Mouse (Mus musculus) limb, embryonic 15.5 days (tissue): ENCODE measurements around the gene Rnf216. TPM values are rescaled to one million over a fixed set of nuclear protein-coding genes. Genes with fewer than 3 reads are reported as not detected.
"Not testable (repeated sequence)": the region's sequence is repeated elsewhere in the genome, so short reads cannot be mapped to it uniquely, and the experiment has no call there.

Source experiments
- ATAC-seq: fragments of 200-750 bp; cut with Nextera tagmentation; 2 replicates; pipeline ENCODE4 v1.8.0; 2017; ENCODE audit warnings: low read depth, moderate TSS enrichment; ENCODE audit not compliant: insufficient number of reproducible peaks, low FRiP score, low TSS enrichment
- H3K27ac ChIP-seq: fragments of 300-500 bp; sonication (generic); 2 replicates; pipeline ENCODE4 v1.5.1; 2015; ENCODE audit warnings: moderate library complexity, mild to moderate bottlenecking, inconsistent platforms
- H3K27me3 ChIP-seq: fragments of 300-500 bp; sonication (generic); 2 replicates; pipeline ENCODE4 v1.6.1; 2015; ENCODE audit warnings: inconsistent platforms
- H3K36me3 ChIP-seq: fragments of 300-500 bp; sonication (generic); 2 replicates; pipeline ENCODE4 v1.6.1; 2015; ENCODE audit warnings: inconsistent platforms
- H3K4me1 ChIP-seq: fragments of 300-500 bp; sonication (generic); 2 replicates; pipeline ENCODE4 v1.6.1; 2015; ENCODE audit warnings: inconsistent platforms
- H3K4me2 ChIP-seq: fragments of 300-500 bp; sonication (generic); 2 replicates; pipeline ENCODE4 v1.6.1; 2015; ENCODE audit warnings: mild to moderate bottlenecking, inconsistent platforms
- H3K4me3 ChIP-seq: fragments of 300-500 bp; sonication (generic); 2 replicates; pipeline ENCODE4 v1.5.1; 2015; ENCODE audit warnings: mild to moderate bottlenecking, inconsistent platforms
- H3K9ac ChIP-seq: fragments of 300-500 bp; sonication (generic); 2 replicates; pipeline ENCODE4 v1.6.1; 2015; ENCODE audit warnings: inconsistent platforms
- H3K9me3 ChIP-seq: fragments of 300-500 bp; sonication (generic); 2 replicates; pipeline ENCODE4 v1.6.1; 2016; ENCODE audit warnings: inconsistent platforms
- WGBS: fragments of 180-500 bp; shearing (Covaris S2); methylation state at CpG from one replicate; pipeline ENCODE4 v1.1.7; 2015; 5-methylcytosine and 5-hydroxymethylcytosine counted together
- polyA plus RNA-seq: library from polyadenylated mRNA; unstranded; fragments of >200 nt; fragmentation: Nextera tagmentation; extraction: Ambion mirVana; gene quantifications from 2 replicates; pipeline ENCODE4 v1.2.1, GENCODE M21; 2015

Gene Rnf216
- 40.4 and 41.8 TPM in 2 replicates for polyA plus RNA-seq

GRCm38 (mm10) chr5:143112281-143113246 lies at the start of gene Rnf216:
Gene Rnf216, minus strand, starts transcription at chr5:143112994.
- Histone ChIP-seq H3K9ac (peak within 1 kb of the TSS; percentile 90), H3K4me1 (peaks cover 15% of the 10 kb centered on the region), H3K36me3 (no peaks in the 10 kb centered on the region), H3K27ac (peak within 1 kb of the TSS; percentile 93), H3K9me3 (no peaks in the 10 kb centered on the region), H3K4me2 (peak within 1 kb of the TSS; percentile 81), H3K4me3 (peak within 1 kb of the TSS; percentile 85), H3K27me3 (no peaks in the 10 kb centered on the region)
- peak; percentile 93 for ATAC-seq
- 1% methylated on average over 108 of the region's 110 CpGs for WGBS

GRCm38 (mm10) chr5:143155534-143155933 lies 42.7 kb upstream of the Rnf216 start:
- H3K9ac ChIP-seq: no peak overlapping the region
- WGBS: 88% methylated on average over 3 of the region's 3 CpGs
- H3K27me3 ChIP-seq: peaks cover 49% of the 10 kb centered on the region
- H3K4me3 ChIP-seq: no peak overlapping the region
- H3K4me2 ChIP-seq: no peak overlapping the region
- 0 out of 2 replicates have a peak, but pooled peaks cover 4% of the 10 kb centered on the region for H3K4me1 ChIP-seq
- ATAC-seq: no peak
- H3K27ac ChIP-seq: no peak overlapping the region
- H3K9me3 ChIP-seq: no peaks in the 10 kb centered on the region; the same call in 1 of the 2 replicates
- H3K36me3 ChIP-seq: no peaks in the 10 kb centered on the region

GRCm38 (mm10) chr5:143153756-143154155 lies 41.0 kb upstream of the Rnf216 start:
- Histone ChIP-seq H3K9ac (no peak overlapping the region), H3K27me3 (peaks cover 36% of the 10 kb centered on the region), H3K4me2 (no peak overlapping the region), H3K27ac (no peak overlapping the region), H3K4me1 (0 out of 2 replicates have a peak, but pooled peaks cover 4% of the 10 kb centered on the region), H3K4me3 (no peak overlapping the region), H3K9me3 (no peaks in the 10 kb centered on the region; the same call in 1 of the 2 replicates), H3K36me3 (no peaks in the 10 kb centered on the region)
- no peak for ATAC-seq
- WGBS: 86% methylated on average over 10 of the region's 10 CpGs

- Histone ChIP-seq H3K27ac (no peak overlapping the region), H3K36me3 (no peaks in the 10 kb centered on the region), H3K9me3 (no peaks in the 10 kb centered on the region), H3K9ac (no peak overlapping the region), H3K4me2 (no peak overlapping the region), H3K4me3 (no peak overlapping the region), H3K4me1 (no peaks in the 10 kb centered on the region), H3K27me3 (peaks cover 3% of the 10 kb centered on the region; the same call in 1 of the 2 replicates)
- WGBS: 93% methylated on average over 2 of the region's 2 CpGs
- no peak for ATAC-seq
Measured at GRCm38 (mm10) chr5:143150044-143150443, 37.2 kb upstream of the Rnf216 start.

- H3K36me3 ChIP-seq: no peaks in the 10 kb centered on the region
- no peak overlapping the region for H3K27ac ChIP-seq
- no peaks in the 10 kb centered on the region for H3K9me3 ChIP-seq
- WGBS: 98% methylated on average over 2 of the region's 2 CpGs
- ATAC-seq: no peak
- no peaks in the 10 kb centered on the region for H3K27me3 ChIP-seq
- H3K4me2 ChIP-seq: no peak overlapping the region
- no peak overlapping the region for H3K4me3 ChIP-seq
- H3K9ac ChIP-seq: no peak overlapping the region
- no peaks in the 10 kb centered on the region for H3K4me1 ChIP-seq
Measured at GRCm38 (mm10) chr5:143149536-143149935, 36.7 kb upstream of the Rnf216 start.

- no peaks in the 10 kb centered on the region for H3K36me3 ChIP-seq
- no peaks in the 10 kb centered on the region for H3K9me3 ChIP-seq
- H3K27me3 ChIP-seq: no peaks in the 10 kb centered on the region
- H3K4me3 ChIP-seq: no peak overlapping the region
- H3K9ac ChIP-seq: no peak overlapping the region
- no peaks in the 10 kb centered on the region for H3K4me1 ChIP-seq
- H3K27ac ChIP-seq: no peak overlapping the region
- WGBS: 87% methylated on average over 5 of the region's 5 CpGs
- no peak for ATAC-seq
- no peak overlapping the region for H3K4me2 ChIP-seq
Measured at GRCm38 (mm10) chr5:143148661-143149060, 35.9 kb upstream of the Rnf216 start.

- 53% methylated on average over 3 of the region's 3 CpGs for WGBS
- Histone ChIP-seq H3K27ac (no peak within 1 kb of the TSS), H3K36me3 (no peaks in the 10 kb centered on the region), H3K27me3 (no peaks in the 10 kb centered on the region), H3K9me3 (no peaks in the 10 kb centered on the region), H3K4me2 (no peak within 1 kb of the TSS), H3K4me1 (no peaks in the 10 kb centered on the region), H3K9ac (no peak within 1 kb of the TSS), H3K4me3 (no peak within 1 kb of the TSS)
- no peak for ATAC-seq
Measured at GRCm38 (mm10) chr5:143147481-143147880, 34.7 kb upstream of the Rnf216 start, which contains the start of gene Olfr718-ps1. Gene Olfr718-ps1, minus strand, starts transcription at chr5:143147581.

- Histone ChIP-seq H3K27me3 (no peaks in the 10 kb centered on the region), H3K27ac (no peak overlapping the region), H3K4me1 (no peaks in the 10 kb centered on the region), H3K9me3 (no peaks in the 10 kb centered on the region), H3K9ac (no peak overlapping the region), H3K4me2 (no peak overlapping the region), H3K36me3 (no peaks in the 10 kb centered on the region), H3K4me3 (no peak overlapping the region)
- ATAC-seq: no peak
- 85% methylated on average over 13 of the region's 13 CpGs for WGBS
Measured at GRCm38 (mm10) chr5:143137580-143137979, 24.8 kb upstream of the Rnf216 start.

- no peak for ATAC-seq
- no peaks in the 10 kb centered on the region for H3K36me3 ChIP-seq
- WGBS: 90% methylated on average over 7 of the region's 7 CpGs
- H3K27me3 ChIP-seq: no peaks in the 10 kb centered on the region
- no peak overlapping the region for H3K4me2 ChIP-seq
- H3K4me1 ChIP-seq: no peaks in the 10 kb centered on the region
- no peak overlapping the region for H3K4me3 ChIP-seq
- no peak overlapping the region for H3K9ac ChIP-seq
- no peaks in the 10 kb centered on the region for H3K9me3 ChIP-seq
- no peak overlapping the region for H3K27ac ChIP-seq
Measured at GRCm38 (mm10) chr5:143135042-143135441, 22.2 kb upstream of the Rnf216 start.

- not testable (repeated sequence) for H3K9ac ChIP-seq, H3K4me2 ChIP-seq, H3K27me3 ChIP-seq, H3K4me1 ChIP-seq, ATAC-seq, H3K27ac ChIP-seq, H3K36me3 ChIP-seq, H3K9me3 ChIP-seq, H3K4me3 ChIP-seq
- 84% methylated on average over 5 of the region's 6 CpGs for WGBS
Measured at GRCm38 (mm10) chr5:143134216-143135010, 21.6 kb upstream of the Rnf216 start.

- Histone ChIP-seq H3K4me3 (no peak overlapping the region), H3K9ac (no peak overlapping the region), H3K27ac (no peak overlapping the region), H3K36me3 (no peaks in the 10 kb centered on the region), H3K27me3 (no peaks in the 10 kb centered on the region), H3K9me3 (no peaks in the 10 kb centered on the region), H3K4me1 (no peaks in the 10 kb centered on the region), H3K4me2 (no peak overlapping the region)
- 74% methylated on average over 13 of the region's 13 CpGs for WGBS
- no peak for ATAC-seq
Measured at GRCm38 (mm10) chr5:143132935-143133514, 20.2 kb upstream of the Rnf216 start.
